Mouse (Mus musculus): Measurements from ENCODE around the gene Ablim1.
"Not testable (repeated sequence)": the region's sequence is repeated elsewhere in the genome, so short reads cannot be mapped to it uniquely, and the experiment has no call there.

The Ablim1 gene

GRCm38 (mm10) chr19:57152357-57152756 lies 162.4 kb downstream of the Ablim1 start:
- peak; percentile 66 for DNase-seq (ENCODE audit: low spot score)

DNA sequence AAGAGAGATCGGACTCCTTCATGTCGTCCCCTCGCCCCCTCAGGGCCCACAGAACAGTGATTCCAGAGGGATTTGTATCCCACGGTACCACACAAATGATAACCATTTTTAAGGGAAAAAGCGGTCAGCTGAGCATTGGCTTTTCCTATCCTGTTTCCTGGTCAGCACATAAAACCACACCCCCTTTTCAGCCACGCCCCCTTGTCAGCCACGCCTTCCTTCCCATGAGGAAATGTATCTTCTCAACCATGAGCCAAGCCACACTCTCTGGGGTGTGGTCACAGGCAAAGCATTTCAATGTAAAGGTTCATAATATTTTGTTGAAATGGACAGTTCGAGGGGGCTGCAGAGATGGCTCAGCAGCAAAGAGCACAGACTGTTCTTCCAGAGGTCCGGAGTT lies 163.2 kb downstream of the Ablim1 start:
- DNase-seq (ENCODE audit: low spot score) = no peak

DNA sequence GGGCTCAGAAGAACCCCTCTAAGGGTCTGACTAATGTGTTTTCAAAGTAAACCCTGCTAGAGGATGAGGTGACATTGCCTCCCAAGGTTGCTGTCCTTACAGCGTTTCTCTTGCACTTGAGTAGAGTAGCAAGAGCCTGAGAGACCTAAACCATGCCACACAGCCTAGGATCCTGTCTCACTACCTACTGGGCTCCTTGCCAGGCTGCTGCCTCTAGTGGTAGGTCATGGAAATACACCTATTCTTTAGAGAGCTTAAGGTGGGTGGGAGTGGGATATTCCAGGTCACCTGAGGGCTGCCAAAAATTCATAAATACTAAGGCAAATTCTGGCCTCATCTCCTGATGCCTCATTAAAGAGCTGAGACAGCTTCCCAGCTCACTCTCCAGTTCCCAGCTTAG lies 164.4 kb downstream of the Ablim1 start:
- DNase-seq (ENCODE audit: low spot score) = peak; percentile 75

- no peak for DNase-seq (ENCODE audit: low spot score)
Measured at GRCm38 (mm10) chr19:57147746-57148145, 167.0 kb downstream of the Ablim1 start.

GRCm38 (mm10) chr19:57146936-57147335 lies 167.8 kb downstream of the Ablim1 start:
- no peak for DNase-seq (ENCODE audit: low spot score)

GRCm38 (mm10) chr19:57143646-57144045 lies 171.1 kb downstream of the Ablim1 start:
- no peak for DNase-seq (ENCODE audit: low spot score)

GRCm38 (mm10) chr19:57141756-57142461 lies 172.8 kb downstream of the Ablim1 start:
- no peak for DNase-seq (ENCODE audit: low spot score)

DNA sequence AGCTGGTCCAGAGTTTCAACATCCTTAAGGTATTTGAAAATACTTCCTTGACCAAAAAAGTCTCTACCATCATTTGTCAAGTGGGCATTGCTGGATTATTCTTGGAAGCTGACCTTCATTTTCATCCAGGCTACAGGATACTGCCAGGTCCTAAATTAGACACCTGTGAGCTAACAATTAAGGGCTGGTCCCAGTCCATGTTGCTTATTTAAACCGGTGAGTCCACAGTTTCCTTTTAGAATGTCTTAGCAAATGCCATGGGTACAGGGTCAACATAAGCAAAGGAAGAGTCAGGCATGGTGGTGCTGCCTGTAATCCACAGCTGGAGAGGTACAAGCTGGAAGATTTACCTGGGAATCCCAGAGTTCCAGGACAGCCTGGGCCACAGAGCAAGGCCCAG lies 173.8 kb downstream of the Ablim1 start:
- no peak for DNase-seq (ENCODE audit: low spot score)

DNA sequence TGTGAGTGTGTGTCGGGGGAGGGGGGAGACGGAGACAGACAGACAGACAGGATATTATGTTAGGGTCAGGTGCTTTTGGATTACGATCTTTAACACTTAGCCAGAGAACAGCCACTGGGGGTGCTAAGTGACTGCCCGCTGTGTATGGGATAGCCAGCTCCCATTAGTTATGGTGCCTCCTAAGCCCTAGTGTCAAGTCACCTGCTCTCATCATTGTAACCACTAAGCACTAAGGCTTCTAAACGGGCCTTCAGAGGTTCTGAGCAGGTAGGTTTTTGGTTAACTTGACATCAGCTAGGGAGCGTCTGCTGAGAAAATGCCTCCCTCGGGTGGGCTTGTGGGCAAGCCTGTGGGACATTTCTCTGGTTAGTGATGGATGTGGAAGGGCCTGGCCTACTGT lies 174.6 kb downstream of the Ablim1 start:
- no peak for DNase-seq (ENCODE audit: low spot score)

- DNase-seq (ENCODE audit: low spot score) = no peak
Measured at GRCm38 (mm10) chr19:57138909-57139617, 175.7 kb downstream of the Ablim1 start.

GRCm38 (mm10) chr19:57138469-57138868 lies 176.2 kb downstream of the Ablim1 start:
- DNase-seq (ENCODE audit: low spot score) = no peak

- DNase-seq (ENCODE audit: low spot score) = peak; percentile 82
Measured at GRCm38 (mm10) chr19:57138045-57138444, 176.7 kb downstream of the Ablim1 start.

GRCm38 (mm10) chr19:57136228-57136627 lies 178.5 kb downstream of the Ablim1 start:
- DNase-seq (ENCODE audit: low spot score) = peak; percentile 93

DNA sequence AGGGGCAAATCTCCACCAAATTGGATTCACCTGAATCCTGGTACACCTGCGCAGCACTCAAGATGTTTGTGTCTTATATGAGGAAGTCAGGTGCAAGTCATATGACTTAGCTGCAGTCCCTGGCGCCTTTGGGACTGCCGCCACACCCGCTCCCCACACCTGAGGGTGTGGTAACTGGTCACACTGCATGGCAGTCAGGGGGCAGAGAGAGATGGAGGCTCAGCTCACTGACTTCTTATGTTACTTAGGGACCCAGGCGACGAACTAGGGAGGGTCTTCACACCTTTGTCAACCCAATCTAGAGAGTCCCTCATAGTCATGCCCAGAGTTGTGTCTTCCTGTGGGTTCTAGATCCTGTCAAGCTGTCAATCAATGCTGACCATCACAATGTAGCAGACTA lies 179.1 kb downstream of the Ablim1 start:
- not testable (repeated sequence) for DNase-seq (ENCODE audit: low spot score)

- DNase-seq (ENCODE audit: low spot score) = peak; percentile 70
Measured at GRCm38 (mm10) chr19:57134654-57135348, 179.9 kb downstream of the Ablim1 start.

- DNase-seq (ENCODE audit: low spot score) = no peak
Measured at GRCm38 (mm10) chr19:57132916-57133520, 181.7 kb downstream of the Ablim1 start.

GRCm38 (mm10) chr19:57132281-57132680 lies 182.4 kb downstream of the Ablim1 start:
- DNase-seq (ENCODE audit: low spot score) = no peak

GRCm38 (mm10) chr19:57131366-57131765 lies 183.4 kb downstream of the Ablim1 start:
- no peak for DNase-seq (ENCODE audit: low spot score)

DNA sequence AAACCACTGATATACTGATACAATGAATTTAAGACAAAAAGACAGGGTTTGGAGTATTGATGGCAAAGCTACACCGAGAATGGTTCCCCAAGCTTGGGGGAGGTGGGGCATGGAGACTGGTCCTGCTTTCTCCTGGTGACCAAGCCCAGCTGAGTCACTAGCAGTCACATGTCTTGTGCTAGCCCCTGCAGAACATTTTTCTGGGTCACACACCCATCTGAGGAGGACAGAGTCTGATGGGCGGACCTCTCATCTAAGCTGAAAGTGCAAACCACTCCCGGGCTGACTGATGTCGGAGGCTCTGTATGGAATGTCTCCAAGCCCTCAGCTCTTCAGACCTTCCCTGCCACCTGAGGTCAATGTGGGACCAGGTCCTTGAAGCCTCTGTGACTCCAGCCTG lies 184.1 kb downstream of the Ablim1 start:
- no peak for DNase-seq (ENCODE audit: low spot score)

DNA sequence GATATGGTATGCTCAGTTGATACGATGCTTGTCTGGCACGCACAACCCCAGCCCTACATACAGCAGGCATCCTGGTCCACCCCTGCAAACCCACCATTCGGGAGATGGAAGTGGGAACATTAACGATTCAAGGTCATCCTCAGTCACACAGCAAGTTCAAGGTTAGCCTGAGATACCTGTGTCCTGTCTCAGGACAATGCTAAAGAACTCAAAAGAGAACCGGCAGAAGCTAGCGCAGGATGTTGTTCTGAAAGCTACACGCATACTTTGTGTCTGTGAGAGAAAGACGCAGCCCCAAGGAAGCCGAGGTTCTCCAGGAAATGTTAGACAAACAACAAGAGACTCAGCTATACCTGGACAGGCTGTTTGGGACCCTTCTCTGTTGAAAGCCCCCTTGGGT lies 185.0 kb downstream of the Ablim1 start:
- no peak for DNase-seq (ENCODE audit: low spot score)

- DNase-seq (ENCODE audit: low spot score) = no peak
Measured at GRCm38 (mm10) chr19:57128037-57128436, 186.7 kb downstream of the Ablim1 start.

DNA sequence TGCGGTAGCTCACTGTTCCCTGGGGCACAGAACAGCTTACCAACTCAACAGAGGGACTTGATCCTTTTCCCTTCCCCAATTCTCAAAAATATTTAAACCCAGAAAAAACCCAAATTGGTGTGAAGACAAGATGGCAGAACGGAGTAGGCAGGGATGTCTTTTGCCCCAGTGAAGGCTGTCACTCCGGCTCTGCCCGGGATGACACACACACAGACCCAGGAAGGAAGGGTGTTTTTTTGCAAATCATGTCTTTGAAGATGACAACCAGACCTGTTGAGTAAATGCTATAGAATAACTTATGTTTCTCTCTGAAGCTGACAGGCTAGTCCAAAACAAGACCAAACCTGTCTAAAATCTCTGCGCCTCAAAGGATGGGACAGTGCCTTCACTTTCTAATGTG lies 187.2 kb downstream of the Ablim1 start:
- no peak for DNase-seq (ENCODE audit: low spot score)

- DNase-seq (ENCODE audit: low spot score) = no peak
Measured at GRCm38 (mm10) chr19:57126950-57127349, 187.8 kb downstream of the Ablim1 start.
